Mouse (Mus musculus): ENCODE results near the gene Tctn3. TPM values are rescaled to one million over a fixed set of nuclear protein-coding genes. Genes with fewer than 3 reads are reported as not detected.

The Tctn3 gene
- 5.4 and 5.8 TPM in 2 replicates for total RNA-seq (2021)
- long read RNA-seq, experiment 1, transcript Tctn3-201 (14 exons, 2,743 nt): major isoform, 5 of 8 reads
- long read RNA-seq, experiment 1, partial matches to known transcripts: 0 of 8 reads
- long read RNA-seq, experiment 1, other reads (novel, unspliced or antisense): 2 of 8 reads
- long read RNA-seq, experiment 2, transcript Tctn3-201 (14 exons, 2,743 nt): major isoform, 5 of 10 reads
- long read RNA-seq, experiment 2, partial matches to known transcripts: 0 of 10 reads
- long read RNA-seq, experiment 2, other reads (novel, unspliced or antisense): 5 of 10 reads

DNA sequence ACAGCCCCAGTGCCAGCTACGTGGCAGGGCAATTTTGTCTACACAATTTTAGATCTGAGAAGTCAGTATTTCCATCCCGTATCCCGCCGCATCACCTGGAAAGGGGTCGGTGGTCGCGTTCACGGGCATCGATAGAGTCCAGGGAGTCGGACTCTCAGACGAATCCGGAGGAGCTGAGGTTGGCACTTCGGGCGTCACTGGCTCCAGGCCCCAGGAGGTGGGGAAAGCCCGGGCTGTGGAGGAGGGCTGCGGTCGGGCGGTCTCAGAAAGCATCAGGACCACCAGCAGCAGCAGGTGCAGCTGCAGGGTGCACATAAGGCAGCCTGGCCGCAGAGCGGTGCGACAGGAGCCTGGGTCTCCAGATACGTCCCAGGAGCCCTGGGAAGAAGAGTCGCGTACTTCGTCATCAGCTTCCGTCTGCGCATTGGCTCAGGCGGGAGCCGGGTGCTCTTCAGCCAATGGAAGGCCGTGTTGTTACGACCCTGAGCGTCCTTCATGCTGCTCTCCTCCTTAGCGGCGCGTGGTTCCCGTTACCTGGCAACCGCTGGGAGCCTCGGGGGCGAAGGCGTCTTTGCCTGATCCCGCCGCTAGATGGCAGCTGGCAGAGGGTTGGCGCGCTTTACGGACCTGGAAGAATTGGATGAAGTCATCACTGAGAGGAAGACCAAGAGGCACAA, at the start of gene Tctn3, which contains the start of gene Entpd1:
Gene Tctn3, minus strand, starts transcription at position 404 of the 677 bp plus-strand sequence.
Gene Entpd1, plus strand, starts transcription at position 537 of the 677 bp plus-strand sequence.
- peak; percentile 98 for DNase-seq

DNA sequence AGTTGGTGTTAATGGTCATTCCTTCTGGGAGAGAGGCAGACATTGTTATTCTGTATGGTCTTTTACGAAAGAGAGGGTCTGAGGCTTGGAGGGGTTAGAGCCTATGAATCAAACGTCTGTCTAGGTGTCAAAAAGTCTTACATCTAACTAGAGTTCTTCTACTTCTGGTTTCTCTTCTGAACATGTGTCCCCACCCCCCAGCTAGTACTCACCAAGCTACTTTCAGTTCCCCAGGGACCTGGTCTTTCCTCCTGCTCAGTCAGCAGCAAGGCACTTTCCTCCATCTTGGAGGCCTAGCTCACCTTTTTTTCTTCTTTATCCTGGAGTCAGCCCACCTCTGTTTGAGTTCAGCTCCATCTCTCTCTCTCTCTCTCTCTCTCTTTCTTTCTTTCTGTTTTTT, 49.1 kb upstream of the Tctn3 start:
- peak; percentile 28 for DNase-seq

DNA sequence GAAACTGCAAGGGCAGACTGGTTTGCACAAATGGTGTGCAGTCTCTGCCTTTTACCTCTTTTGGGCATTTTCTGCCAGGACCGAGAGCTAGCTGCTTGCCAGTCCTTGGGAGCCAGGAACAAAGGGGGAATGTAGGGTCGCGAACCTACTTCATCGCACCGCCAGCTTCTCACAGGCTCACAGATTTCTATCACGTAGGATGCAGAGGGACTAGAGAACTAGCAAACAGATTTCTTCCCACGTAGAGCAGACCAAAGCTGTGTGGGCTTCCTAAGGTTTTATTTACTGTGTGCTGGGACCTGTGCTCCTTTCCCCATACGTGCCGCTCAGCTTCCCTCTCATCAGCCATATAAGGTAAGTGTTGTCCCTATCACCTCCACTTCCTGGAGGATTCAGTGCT, 48.5 kb upstream of the Tctn3 start:
- DNase-seq: no peak

DNA sequence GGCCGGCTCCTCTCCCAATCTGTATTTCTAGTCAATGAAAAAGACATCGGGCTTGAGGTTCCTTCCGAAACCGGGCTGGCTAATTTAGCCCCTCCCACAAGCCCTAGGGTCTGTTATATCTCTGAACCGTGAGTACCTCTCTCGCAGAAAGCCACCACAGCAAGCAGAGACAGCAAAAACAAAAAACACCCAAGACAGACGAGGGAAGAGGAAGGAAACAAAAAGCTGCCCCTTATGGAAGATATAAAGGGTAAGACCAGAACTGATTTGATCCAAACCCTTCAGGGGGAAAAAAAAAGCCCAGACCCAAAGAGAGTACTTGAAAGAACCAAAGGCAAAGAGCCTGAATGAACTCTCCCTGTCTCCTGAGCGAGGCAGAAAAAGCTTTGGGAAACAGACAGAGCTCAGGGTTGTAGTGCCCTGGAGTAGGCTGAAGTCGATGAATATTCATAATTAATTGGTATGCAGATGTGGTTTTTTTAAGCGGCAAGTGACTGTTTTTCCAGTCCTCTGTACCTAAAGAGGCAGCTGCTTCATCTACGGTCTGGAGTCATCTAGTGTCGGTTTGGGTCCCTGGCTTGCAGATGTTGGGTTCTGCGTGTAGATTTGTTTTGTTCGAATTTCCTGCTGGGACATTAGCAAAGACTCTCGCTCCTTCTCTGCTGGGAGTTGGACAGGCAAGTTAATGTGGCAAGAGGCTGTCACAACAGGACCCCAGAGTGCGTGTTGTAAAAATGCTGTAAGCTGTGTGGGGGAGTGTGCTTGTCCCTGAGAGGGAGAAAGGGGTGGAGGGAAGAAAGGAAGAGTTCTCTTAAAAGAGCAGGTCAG, 47.8 kb upstream of the Tctn3 start:
- DNase-seq: peak; percentile 53

DNA sequence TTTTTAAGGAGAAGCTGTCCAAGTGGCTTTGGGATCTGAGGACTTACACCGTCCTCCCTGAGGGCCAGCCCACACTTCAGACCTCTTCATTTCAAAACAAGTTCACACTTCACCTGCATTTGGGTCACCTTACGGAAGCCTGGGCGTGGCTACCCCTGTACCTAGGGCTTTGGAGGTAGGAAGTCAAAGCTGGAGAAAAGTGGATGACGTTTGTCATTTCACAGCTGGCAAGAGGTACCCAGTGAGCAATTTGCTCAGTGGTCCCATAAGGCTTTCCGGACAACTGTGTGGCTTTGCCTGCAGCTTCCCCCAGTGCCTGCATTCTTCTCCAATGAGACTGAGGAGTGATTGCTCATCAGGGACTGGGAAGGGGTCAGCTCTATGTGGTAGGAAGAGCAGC, 46.9 kb upstream of the Tctn3 start:
- no peak for DNase-seq

DNA sequence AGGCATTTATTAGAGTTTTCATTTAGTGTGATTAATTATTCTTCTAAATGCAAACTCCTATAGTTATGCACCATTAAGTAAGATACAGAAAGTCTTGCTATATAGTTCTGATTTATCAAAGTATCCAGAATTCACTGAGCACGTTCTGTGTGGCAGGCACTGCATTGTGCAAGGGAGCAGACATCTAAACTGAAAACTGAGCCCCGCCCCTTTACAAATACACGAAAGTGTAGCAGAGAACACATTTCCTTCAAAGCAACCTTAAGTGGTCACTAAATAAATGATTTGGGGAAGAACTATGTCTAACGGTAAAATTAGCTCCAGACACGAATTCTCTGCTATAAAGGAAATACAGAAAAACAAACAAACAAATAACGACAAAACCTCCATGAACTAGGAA, 46.2 kb upstream of the Tctn3 start:
- DNase-seq: no peak

DNA sequence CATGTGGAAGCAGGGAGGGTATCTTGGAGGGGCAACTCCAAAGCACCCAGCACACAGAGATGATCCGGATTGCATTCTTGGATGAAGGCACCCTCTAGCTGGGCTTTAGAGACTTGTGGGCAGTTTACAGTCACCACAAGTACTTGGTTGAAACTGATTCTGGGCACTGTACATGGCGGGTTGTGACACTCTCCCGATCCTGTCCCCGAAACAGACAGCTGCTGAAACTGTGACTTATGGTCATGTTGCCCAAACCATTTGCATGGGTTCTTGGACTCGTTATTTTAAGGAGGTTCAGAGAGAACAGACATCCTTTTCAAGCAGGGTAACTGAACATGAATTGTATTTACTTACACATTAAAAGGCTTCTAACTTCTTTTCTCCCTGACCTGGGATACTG, 44.2 kb upstream of the Tctn3 start:
- DNase-seq: no peak

DNA sequence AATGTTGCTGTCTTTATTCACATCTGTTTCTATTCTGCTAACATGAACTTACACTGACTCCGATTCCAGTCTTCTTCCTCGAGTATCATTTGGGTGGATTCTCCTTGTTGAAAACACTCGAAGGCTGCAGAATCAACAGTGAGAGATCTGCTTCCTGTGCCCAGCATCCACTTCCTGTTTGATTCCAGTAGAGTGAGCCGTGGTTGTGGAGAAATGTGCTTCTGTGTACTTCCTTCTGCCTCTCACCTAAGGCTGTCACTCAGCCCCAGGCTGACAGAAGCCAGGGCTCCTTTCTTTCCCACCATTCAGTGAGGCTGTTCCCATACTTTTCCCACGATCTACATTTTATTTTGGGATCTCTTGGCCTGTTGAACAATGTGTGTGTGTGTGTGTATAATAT, 38.1 kb upstream of the Tctn3 start:
- DNase-seq: no peak

DNA sequence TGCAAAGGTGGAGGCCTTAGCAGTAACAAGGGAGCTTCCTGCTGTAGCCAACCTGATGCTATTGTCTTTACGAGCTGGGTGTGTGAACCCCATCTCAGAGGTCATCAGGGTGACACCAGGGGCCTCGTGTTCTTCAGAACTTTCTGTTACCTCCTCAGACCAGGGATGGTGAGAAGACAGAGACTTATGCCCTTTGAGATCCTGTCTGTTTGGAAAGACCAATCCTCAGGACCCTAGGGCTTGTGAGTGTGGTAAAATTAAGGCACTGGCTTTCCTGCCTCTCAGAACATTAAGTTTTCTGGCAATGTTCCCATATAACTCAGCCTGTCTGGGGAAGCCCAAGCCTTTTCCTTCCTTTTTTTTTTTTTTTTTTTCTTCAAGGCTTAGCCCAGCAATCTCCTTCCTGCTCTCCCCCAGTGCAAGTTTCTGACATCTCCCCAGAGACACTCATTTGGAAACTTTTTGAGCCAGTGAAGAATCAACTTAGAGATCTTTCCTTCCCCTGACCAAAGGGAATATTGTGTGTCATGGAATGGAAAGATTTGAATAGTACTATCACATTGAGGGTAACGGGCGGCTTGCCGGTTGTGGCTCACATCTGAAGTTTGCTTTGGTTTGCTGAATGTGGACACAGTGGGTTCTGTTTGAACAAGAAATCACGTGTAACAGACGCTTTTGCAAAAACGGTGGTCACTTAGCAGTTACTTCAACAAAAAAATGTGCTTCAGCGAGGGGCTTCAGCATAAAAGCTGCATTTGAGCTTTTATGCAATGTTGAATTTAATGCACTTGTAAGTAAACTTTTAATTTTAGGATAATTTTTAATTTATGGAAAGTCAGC, 35.5 kb upstream of the Tctn3 start:
- peak; percentile 29 for DNase-seq

DNA sequence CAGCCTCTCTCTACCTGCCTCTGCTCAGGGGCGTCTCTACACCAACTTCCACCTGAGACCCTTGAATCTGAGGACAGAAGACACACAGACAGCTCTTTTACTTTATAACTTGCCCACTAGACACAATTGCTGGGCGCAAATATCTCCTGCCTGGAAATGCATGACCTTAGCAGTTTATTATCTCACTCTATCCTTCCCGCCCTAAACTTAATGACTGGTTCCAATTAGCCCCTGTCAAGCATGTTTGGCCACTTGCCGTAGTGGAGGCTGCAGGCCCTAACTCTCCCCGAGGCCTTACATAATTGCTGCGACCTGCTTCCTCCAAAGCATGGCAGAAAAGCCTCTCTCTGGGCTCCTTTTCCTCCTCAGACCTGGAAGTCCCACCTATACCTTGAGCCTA, 34.3 kb upstream of the Tctn3 start:
- DNase-seq: no peak

DNA sequence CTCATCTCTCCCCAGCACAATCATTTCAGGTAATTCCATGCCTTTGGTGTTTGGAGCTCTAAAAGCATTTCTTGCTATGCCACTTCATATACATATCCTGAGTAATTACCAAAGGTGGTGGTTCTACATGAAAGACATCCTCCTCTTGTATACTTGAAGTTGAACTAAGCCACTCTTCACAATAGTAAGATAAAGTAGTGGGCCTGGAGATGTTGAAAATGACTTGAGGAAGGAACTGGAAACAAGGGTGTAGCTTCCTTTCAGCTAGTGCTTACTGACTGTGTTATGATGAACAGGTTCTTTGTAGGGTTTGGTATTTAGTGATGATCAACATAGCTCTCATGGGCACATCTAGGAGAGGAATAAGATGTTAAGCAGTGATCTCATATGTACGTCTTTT, 31.8 kb upstream of the Tctn3 start:
- DNase-seq: no peak

DNA sequence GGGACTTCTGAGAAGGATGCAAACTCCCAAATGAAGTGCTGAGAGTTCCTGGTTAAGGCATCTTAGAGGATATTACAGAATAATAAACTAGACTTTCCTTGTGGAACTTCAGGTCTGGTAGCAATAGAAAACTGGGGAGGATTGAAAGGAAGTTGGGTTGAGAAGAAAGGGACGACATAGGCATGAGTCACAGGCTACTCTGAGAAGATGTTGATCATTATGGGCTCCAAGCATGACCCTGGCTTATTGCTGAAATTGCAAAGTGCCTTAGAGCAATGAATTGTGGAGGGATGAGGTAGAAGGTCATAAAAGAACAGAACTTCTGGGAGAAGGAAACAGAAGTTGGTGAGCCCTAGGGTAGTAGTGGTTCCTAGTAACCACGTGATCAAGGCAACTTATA, 28.8 kb upstream of the Tctn3 start:
- no peak for DNase-seq

DNA sequence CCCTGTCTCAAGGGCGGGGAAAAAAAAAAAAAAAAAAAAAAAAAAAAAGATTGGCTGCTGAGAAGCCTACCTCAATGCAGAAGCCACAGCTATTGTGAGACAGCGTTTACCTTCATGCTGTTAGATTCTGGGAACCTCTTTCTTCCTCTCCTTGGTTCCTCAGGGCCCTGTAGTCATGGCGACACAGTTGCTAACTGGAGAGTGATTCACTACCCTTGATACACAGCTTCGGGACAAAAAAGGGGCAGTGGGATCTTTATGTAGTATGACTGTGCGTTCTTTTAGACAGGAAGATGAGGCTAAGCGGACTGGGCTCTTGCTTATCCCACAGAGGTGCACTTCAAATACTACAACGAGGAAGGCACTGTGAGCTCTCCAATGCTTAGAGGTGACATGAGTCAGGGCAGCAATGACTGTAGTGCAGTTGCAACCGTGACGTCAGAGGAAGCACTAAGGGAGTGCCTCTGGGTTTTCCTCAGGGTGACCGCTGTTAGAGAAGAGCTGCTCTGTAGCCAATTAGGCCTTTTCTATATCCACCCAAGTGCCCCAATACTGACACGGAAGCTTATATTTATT, 27.8 kb upstream of the Tctn3 start:
- DNase-seq: no peak

DNA sequence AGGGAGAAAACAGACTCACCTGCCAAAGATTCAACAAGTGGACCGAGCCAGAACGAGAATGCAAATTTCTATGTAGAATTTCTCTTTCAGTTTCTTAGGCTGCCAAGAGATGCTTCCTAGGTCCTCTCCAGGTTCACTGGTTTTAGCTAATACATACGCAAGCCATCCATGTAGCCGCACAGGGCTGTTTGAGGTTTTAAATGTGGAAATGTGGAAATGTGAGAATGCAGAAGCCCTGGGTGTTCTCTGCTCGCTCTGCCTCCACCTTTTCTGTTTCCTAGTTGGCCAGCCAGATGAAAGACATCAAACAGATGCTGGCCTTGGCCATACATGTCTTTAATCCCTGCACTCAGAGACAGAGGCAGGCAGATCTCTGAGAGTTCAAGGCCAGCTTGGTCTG, 26.5 kb upstream of the Tctn3 start:
- no peak for DNase-seq

DNA sequence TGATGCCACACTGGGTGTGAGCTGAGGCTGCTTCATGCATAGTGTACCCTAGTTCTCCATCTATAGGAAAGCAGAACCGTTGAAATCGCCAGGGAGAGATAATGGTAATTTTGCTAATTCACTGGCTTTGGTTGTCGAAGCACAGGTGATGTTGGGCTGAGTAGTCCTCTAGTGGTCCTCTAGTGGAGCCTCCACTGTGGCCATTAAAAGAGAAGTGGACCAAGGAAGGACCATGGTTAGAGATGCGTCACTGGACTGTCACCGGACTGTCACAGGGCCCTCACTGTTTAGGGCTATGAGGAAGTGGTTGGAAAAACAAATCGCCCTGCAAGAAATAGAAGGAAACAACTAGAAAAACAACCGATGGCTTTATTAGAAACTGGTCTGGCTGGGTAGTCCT, 25.6 kb upstream of the Tctn3 start:
- no peak for DNase-seq

DNA sequence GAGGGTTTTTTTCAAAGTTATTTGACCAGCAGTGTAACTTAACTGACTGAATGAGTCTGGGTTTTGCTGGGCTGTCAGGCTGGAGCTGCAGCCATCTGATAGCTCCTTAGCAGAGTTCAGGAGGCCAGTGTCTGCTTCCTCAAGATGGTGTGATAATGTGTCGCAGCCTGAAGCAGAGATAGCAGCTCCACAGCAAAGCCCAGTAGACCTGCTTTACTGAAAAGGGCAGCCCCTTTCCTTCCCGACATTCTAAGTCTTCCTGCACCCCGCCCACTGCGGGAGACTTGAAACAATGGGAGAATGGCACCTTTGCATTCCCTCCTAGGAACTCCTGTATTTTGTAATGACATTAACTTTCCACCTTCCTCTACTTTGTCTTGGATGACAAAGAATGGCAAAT, 25.1 kb upstream of the Tctn3 start:
- peak; percentile 35 for DNase-seq

DNA sequence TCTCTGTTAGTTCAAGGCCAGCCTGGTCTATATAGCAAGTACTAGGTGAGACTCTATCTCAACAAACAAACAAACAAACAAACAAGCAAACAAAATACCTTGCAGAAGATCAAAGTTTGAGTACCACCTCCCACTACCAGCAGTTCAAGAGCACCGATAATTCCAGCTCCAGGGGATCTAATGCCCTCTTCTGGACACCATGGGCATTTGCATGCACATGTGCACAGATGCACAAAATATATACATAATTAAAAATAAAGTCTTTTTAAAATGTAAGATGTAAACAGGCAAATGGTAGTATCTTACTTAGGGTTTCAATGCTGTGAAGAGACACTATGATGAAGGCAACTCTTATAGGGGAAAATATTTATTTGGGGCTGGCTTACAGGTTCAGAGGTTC, 21.1 kb upstream of the Tctn3 start:
- DNase-seq: no peak

DNA sequence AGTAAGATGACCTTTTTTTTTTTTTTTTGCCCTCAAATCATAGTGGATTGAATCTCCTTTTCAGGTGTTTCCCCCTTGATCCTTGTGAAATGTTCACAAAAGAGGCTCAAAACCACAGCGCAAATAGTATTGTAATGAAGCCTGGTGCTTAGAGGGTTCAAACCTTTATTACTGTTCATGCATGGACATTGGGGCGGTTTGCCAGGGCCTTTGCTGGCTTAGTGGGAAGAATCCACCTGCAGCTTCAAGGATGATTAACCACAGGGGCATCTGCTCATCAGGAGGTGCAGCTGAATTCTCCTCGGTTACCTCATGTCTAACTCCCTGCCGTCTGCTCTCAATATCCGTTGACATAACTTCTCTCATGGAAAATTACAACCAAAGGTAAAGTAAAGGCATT, 20.6 kb upstream of the Tctn3 start:
- no peak for DNase-seq

DNA sequence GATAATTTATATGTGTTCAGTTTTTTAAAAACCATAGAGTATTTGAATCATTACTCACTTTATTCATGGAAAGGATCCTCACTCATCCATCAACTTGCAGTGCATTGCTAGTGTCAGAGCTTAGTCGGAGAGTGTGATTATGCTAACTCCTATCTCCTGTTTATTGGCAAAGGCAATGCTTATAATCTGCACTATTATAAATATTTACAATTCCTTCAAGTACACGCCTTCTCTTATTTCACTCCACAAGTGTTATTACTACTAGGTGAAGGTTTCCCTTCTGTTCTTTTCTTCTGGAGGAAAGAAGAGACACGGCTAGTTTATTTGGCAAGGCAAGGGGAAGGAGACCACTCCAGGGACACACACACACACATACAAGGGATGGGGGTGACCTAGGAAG, 20.2 kb upstream of the Tctn3 start:
- no peak for DNase-seq

DNA sequence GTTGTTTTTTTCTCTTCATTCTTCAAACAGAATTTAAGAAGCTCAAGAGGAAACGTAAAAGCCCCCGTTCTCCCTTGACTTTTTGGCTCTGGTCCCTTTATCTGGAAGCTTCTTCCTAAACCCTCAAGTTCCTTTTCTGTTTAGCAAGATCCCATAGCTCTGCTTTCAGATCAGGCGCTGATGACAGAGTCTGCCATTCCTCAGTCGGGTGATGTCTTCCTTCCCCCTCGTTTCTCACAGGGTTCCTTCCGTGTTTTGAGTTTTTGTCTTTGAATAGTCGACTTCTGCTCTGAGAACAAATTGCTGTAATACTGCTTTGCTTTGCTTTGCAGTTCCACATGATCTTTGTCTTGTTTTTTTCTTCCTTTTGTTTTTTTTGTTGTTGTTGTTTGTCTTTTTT, 18.6 kb upstream of the Tctn3 start:
- DNase-seq: no peak

DNA sequence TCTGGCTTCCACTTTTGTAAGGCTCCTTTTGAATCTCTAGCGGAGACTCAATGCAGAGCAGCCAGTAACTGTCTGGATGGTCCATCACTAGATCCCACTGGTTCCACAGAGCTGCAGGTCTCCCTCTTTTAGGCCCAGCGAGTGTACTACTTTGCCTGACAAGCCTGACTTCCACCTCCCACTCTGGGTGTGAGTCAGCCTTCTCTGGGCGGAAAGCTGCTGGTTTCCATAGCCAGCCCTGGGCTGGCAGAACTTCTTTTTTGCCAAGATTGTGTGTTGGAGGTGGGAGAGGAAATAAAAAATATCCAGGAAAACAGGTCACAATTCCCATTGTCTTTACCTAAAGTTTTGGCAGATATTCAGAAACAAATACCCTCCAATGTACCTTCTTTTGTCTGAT, 18.1 kb upstream of the Tctn3 start:
- DNase-seq: peak; percentile 40

DNA sequence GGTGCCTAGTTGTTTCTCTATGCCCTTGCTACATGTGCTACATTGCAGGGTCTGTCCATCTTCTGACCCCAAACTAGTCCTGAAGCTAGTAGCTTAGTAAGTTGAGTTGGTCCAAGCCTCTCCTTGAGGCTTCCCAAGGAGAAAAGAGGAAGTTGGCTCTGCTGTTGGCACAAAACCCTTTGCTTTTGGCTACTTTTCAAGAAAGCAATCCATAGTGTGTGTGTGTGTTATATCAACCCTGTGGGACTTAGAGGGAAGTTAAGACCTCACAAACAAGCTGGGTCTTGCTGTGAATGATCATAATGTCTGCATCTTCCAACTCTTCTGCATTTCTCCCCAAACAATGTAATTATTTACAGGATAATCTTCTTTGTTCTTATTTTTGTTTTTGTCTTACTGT, 16.9 kb upstream of the Tctn3 start:
- no peak for DNase-seq
